Mouse (Mus musculus) midbrain, embryonic 15.5 days (tissue): Measurements from ENCODE around the gene Ttc28. TPM values are rescaled to one million over a fixed set of nuclear protein-coding genes. Genes with fewer than 3 reads are reported as not detected.

ENCODE experiments used
- ATAC-seq: fragments of 200-750 bp; cut with Nextera tagmentation; replicated peaks from 2 replicates; pipeline ENCODE4 v1.8.0; 2017; ENCODE audit warnings: moderate TSS enrichment
- H3K27ac ChIP-seq: fragments of 300-500 bp; sonication (generic); 2 replicates; pipeline ENCODE4 v1.5.1; 2015; ENCODE audit warnings: mild to moderate bottlenecking, inconsistent platforms
- H3K27me3 ChIP-seq: fragments of 300-500 bp; sonication (generic); replicated peaks from 2 replicates; pipeline ENCODE4 v1.6.1; 2015; ENCODE audit warnings: inconsistent platforms
- H3K36me3 ChIP-seq: fragments of 300-500 bp; sonication (generic); replicated peaks from 2 replicates; pipeline ENCODE4 v1.6.1; 2015; ENCODE audit warnings: inconsistent platforms
- H3K4me1 ChIP-seq: fragments of 300-500 bp; sonication (generic); 2 replicates; pipeline ENCODE4 v1.6.1; 2015; ENCODE audit warnings: inconsistent platforms
- H3K4me2 ChIP-seq: fragments of 300-500 bp; sonication (generic); 2 replicates; pipeline ENCODE4 v1.6.1; 2015; ENCODE audit warnings: inconsistent platforms, mild to moderate bottlenecking, moderate library complexity
- H3K4me3 ChIP-seq: fragments of 300-500 bp; sonication (generic); 2 replicates; pipeline ENCODE4 v1.5.1; 2015; ENCODE audit warnings: mild to moderate bottlenecking, inconsistent platforms
- H3K9ac ChIP-seq: fragments of 300-500 bp; sonication (generic); 2 replicates; pipeline ENCODE4 v1.6.1; 2015; ENCODE audit warnings: mild to moderate bottlenecking, inconsistent platforms
- H3K9me3 ChIP-seq: fragments of 300-500 bp; sonication (generic); 2 replicates; pipeline ENCODE4 v1.6.1; 2016; ENCODE audit warnings: inconsistent platforms
- WGBS: fragments of 180-500 bp; shearing (Covaris S2); methylation state at CpG from one replicate; pipeline ENCODE4 v1.1.7; 2015; ENCODE audit warnings: mixed read lengths; 5-methylcytosine and 5-hydroxymethylcytosine counted together
- polyA plus RNA-seq: library from polyadenylated mRNA; unstranded; fragments of >200 nt; fragmentation: Nextera tagmentation; extraction: Ambion mirVana; gene quantifications from 2 replicates; pipeline ENCODE4 v1.2.1, GENCODE M21; 2015

The Ttc28 gene
- polyA plus RNA-seq, 1 experiment from 2014 or later: 23.8 TPM

DNA sequence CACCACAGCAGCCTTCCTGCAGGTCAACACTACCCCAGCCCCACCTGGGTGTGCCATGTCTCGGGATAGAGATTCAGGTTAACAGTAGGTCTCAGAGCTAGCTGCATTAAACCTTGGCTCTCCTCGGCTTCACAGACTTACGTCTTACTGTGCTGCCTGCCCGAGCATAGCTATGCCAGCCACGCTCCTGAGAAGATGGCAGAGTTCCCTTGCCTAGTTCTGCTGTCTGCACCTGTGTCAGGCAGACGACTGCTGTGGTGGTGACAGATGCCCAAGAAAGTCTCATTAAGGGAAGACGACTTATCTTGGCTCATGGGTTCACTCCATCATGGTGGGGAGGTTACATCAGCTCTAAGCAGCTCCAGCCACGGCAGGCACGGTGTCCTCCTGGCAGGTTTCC is 278.7 kb downstream of the Ttc28 start:
- Histone ChIP-seq H3K4me3 (no peak overlapping the region), H3K36me3 (no peaks in the 10 kb centered on the region), H3K9me3 (no peaks in the 10 kb centered on the region), H3K4me2 (no peak overlapping the region), H3K9ac (no peak overlapping the region), H3K27ac (no peak overlapping the region), H3K27me3 (no peaks in the 10 kb centered on the region), H3K4me1 (peaks cover 74% of the 10 kb centered on the region)
- ATAC-seq: no peak
- WGBS: 86% methylated on average over 9 of the region's 9 CpGs

DNA sequence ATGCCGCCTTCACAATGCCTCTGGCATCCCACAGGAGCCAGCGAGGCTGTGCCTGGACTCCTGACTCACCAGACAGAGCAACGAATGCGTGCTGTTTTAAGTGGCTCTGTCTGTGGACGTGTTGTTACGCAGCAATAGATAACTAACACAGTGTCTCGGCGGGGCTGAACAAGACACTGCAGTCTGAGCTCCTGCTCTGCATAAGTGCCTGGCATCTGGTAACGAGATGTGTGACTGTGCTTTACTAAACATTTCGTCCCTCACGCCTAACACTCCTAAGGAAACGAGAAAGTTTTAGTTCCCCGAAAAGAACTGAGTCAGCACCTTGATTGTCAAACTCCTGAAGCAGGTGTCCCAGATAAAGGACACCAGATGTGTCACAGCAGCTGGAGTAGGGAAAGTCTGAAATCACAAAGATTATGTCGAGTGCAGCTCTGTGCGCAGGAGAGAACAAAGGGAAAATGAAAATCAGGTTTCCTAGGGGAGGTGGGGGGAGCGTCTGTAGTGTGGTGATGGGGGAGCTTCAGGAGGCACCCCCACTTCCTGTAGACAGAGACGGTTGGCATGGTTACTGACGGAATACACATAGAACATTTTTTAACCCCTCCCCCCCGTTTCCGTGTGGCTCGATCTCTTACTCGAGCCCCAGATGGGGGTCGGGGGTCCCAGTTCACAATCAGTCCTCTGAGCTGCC is 280.2 kb downstream of the Ttc28 start:
- H3K9me3 ChIP-seq: no peaks in the 10 kb centered on the region
- peak overlapping the region; percentile 67 for H3K27ac ChIP-seq
- no peaks in the 10 kb centered on the region for H3K27me3 ChIP-seq
- peaks cover 76% of the 10 kb centered on the region for H3K4me1 ChIP-seq
- H3K9ac ChIP-seq: no peak overlapping the region; the same call in 1 of the 2 replicates
- no peaks in the 10 kb centered on the region for H3K36me3 ChIP-seq
- ATAC-seq: 0 out of 2 replicates have a peak, but pooled peaks have one; percentile 15
- H3K4me2 ChIP-seq: peak overlapping the region; percentile 25
- WGBS: 17% methylated on average over 23 of the region's 23 CpGs
- no peak overlapping the region for H3K4me3 ChIP-seq

DNA sequence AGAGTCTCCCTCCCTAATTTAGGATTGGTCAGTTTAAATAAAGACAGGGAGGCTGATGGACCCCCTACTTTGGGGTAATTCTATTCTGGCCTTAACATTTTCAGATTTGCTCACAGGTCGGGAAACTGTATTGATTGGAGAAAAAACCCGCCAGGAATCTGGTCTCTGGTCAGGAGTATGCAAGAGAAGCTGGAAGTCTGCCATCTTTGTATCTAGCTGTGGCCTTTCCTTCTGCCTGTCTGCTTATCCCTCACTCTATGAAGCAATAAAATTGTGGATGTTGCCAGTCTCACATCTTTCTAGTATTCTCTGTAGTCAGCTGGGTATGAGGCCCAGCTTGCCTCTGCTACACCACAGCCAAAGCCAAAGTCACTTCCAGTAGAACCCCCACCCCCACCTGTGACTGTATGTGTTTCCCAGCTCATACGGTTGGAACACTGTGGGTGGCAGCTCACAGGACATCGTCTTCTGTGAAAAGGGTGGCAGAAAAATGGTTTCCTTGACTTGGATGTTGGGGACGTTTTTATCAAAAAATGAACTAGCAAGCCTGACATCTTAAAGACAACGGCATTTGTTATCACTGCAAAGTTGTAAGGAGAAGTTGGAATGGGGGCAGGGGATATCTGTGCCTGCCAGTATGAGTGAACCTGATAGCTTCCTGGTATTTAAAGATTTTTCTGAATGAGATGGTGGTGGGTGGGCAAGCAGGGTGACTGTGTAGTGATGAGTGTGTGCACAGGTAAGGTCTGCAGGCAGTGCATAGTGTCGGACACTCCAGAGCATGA is 281.7 kb downstream of the Ttc28 start:
- Histone ChIP-seq H3K4me1 (peaks cover 74% of the 10 kb centered on the region), H3K9me3 (no peaks in the 10 kb centered on the region), H3K27ac (no peak overlapping the region), H3K9ac (no peak overlapping the region), H3K27me3 (no peaks in the 10 kb centered on the region), H3K4me2 (no peak overlapping the region), H3K36me3 (no peaks in the 10 kb centered on the region), H3K4me3 (no peak overlapping the region)
- WGBS: 76% methylated on average over 7 of the region's 7 CpGs
- no peak for ATAC-seq

DNA sequence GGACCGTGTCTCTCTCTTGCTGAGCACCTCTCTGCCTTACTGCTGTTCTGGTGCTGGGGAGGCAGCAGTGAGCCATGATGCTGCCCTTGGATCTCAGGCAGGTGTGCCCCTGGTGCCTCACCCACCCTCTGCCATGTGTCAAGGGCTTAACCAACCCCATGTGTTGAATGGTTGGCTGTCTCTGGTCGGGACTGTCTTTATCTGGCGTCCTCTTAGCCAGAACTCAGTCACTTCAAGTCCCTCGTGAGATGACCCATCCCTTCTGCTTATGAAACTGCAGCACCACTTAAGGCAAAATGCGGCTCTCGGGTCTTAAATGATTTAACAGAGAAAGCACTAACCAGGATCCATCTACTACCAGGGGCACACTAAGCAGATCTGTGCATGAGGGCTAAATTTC is 283.3 kb downstream of the Ttc28 start:
- no peaks in the 10 kb centered on the region for H3K36me3 ChIP-seq
- H3K9me3 ChIP-seq: no peaks in the 10 kb centered on the region
- H3K4me2 ChIP-seq: no peak overlapping the region
- H3K9ac ChIP-seq: no peak overlapping the region; the same call in 1 of the 2 replicates
- no peak for ATAC-seq
- H3K27me3 ChIP-seq: no peaks in the 10 kb centered on the region
- peak overlapping the region; percentile 69 for H3K27ac ChIP-seq
- H3K4me1 ChIP-seq: peaks cover 65% of the 10 kb centered on the region
- H3K4me3 ChIP-seq: no peak overlapping the region
- WGBS: 31% methylated on average over 6 of the region's 6 CpGs

DNA sequence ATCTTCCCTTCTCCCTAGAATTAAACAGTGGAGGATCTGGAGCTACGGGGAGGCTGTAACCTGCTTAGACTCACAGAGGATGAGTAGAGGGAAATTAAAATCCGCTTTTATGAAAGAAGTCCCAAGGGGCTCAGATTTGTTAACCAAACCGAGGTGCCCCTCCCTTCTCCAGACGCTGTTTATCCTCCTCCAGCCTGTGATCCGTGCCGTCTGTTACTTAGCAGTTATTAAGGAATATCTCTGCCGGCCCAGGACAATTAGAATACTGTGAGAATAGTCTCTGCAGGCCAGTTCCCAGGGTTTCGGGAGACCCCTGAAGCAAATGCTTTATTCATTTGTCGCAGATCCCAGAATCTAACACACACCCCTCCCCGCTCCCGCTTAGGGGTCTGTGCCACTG is 283.8 kb downstream of the Ttc28 start:
- ATAC-seq: peak; percentile 29; the same call in 1 of the 2 replicates
- WGBS: 16% methylated on average over 11 of the region's 11 CpGs
- Histone ChIP-seq H3K4me2 (peak overlapping the region; percentile 28), H3K9ac (0 out of 2 replicates have a peak overlapping the region, but pooled peaks have one; percentile 1), H3K27me3 (no peaks in the 10 kb centered on the region), H3K36me3 (no peaks in the 10 kb centered on the region), H3K27ac (peak overlapping the region; percentile 69), H3K9me3 (no peaks in the 10 kb centered on the region), H3K4me3 (no peak overlapping the region), H3K4me1 (peaks cover 66% of the 10 kb centered on the region)

DNA sequence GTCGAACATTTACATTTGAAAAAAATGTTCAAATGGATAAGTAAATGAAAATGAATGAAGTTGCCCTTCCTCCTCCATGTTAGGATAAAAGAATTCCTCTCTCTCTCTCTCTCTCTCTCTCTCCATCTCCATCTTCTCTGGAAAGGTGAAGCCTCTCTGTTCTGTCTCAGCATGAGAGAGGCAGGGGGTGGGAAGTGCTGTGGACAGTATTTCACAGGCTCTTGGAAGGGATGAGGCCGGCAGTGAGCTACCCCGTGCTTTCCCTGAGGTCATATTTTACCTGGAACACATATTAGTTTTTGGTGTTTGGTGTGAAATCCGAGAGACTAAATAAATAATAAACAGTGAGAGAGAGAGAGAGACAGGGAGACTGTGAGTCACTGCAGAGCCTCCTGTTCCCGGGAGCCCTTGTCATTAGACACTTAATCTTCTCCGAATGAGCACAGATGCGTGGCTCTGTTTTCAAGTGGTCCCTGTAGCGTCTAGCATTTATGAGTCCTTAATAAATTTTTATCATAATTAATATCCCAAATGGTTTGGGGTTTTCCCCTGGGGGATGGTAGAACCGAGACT is 284.8 kb downstream of the Ttc28 start:
- no peaks in the 10 kb centered on the region for H3K36me3 ChIP-seq
- H3K9me3 ChIP-seq: no peaks in the 10 kb centered on the region
- 15% methylated on average over 9 of the region's 9 CpGs for WGBS
- no peak overlapping the region for H3K4me2 ChIP-seq
- no peak for ATAC-seq
- no peak overlapping the region for H3K9ac ChIP-seq
- peaks cover 65% of the 10 kb centered on the region for H3K4me1 ChIP-seq
- no peak overlapping the region for H3K4me3 ChIP-seq
- peak overlapping the region; percentile 69 for H3K27ac ChIP-seq
- H3K27me3 ChIP-seq: no peaks in the 10 kb centered on the region

DNA sequence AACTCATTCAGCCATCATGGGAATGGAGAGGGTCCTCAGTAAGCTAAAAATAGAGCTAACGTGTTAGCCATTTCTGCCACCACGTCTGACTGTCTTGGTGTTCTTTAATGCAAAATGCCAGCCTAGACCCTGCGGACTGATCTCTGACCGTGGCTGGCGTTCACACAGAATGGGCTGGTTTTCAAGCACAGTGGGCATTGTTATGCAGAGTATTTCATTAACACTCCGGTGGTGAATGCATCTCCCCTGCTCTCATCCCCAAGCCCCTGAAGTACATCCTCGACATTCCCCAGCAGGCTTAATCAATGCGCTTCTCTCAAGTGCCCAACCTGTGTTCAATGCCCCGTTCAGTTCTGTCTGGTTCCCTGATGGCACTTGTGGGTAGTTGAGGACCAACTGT is 290.8 kb downstream of the Ttc28 start:
- WGBS: 10% methylated on average over 9 of the region's 9 CpGs
- peak; percentile 34; the same call in 1 of the 2 replicates for ATAC-seq

DNA sequence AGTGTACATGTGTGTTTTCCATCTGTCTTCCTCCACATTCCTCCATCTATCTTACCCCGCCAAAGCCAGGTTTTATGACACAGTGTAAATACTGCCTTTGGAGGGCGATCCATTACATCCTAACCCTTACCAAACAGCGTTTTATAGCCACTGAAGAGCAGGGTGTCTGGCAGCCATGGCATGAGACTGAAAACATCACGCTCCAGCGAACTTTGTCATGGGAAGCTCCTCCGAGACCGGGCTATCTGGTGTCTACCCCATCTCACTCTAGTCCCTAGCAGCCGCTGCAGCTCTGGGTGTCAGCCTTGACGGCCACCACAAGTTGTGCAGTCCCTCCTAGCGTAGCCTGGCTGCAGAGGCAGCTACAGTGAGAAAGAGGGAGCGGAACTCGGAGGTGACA is 295.8 kb downstream of the Ttc28 start:
- Histone ChIP-seq H3K9me3 (no peaks in the 10 kb centered on the region), H3K4me2 (no peak overlapping the region), H3K9ac (no peak overlapping the region), H3K4me1 (peaks cover 46% of the 10 kb centered on the region), H3K4me3 (no peak overlapping the region), H3K27me3 (no peaks in the 10 kb centered on the region), H3K36me3 (no peaks in the 10 kb centered on the region), H3K27ac (peak overlapping the region; percentile 34; the same call in 1 of the 2 replicates)
- 70% methylated on average over 12 of the region's 12 CpGs for WGBS
- no peak for ATAC-seq

More for the DNA sequence above, 290.8 kb downstream of the Ttc28 start:
- Histone ChIP-seq H3K9me3 (no peaks in the 10 kb centered on the region), H3K4me1 (peaks cover 25% of the 10 kb centered on the region), H3K36me3 (no peaks in the 10 kb centered on the region), H3K9ac (no peak overlapping the region), H3K4me3 (no peak overlapping the region), H3K4me2 (no peak overlapping the region), H3K27ac (peak overlapping the region; percentile 53; the same call in 1 of the 2 replicates), H3K27me3 (no peaks in the 10 kb centered on the region)

DNA sequence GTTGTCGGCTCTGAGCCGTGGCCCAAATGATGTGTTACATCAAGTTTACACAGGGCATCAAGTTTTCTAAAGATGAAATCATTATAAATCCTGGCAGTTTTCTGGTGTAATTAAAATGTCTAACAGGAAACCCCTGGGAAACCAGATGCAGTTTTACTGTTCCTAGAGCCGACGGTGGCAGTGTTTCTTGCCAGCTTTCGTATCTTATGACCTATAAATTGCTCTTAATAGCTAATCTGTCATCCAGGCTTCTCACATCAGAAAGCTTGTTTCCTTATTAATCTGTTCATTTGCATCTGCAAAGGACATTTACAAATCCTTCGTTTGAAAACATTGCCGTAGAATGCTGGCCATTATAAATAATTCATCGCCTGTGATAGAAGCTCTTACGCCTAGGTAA is 296.2 kb downstream of the Ttc28 start:
- ATAC-seq: no peak
- Histone ChIP-seq H3K36me3 (no peaks in the 10 kb centered on the region), H3K4me1 (peaks cover 47% of the 10 kb centered on the region), H3K9me3 (no peaks in the 10 kb centered on the region), H3K27me3 (no peaks in the 10 kb centered on the region), H3K9ac (no peak overlapping the region), H3K27ac (peak overlapping the region; percentile 34; the same call in 1 of the 2 replicates), H3K4me3 (no peak overlapping the region), H3K4me2 (no peak overlapping the region)
- WGBS: 31% methylated on average over 9 of the region's 9 CpGs

DNA sequence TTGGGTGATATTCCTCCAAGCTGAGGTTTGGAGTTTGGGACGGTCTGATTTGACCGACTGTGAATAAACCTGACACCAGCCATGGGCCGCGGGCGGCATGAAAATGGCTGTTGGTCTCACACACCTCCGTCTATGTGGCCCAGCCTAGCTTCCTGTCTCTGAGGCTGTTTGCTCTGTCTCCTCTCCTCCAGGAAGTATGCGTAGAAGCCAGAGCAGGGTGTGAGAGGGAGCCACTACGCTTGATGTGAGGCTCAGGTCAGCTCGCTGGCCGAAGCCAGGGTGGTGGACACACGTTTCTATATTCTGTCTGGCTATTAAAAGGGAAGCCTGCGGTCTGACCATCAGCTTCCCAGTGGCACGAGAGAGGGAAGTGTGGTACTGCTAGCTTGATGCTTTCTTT is 296.8 kb downstream of the Ttc28 start:
- 83% methylated on average over 13 of the region's 13 CpGs for WGBS

DNA sequence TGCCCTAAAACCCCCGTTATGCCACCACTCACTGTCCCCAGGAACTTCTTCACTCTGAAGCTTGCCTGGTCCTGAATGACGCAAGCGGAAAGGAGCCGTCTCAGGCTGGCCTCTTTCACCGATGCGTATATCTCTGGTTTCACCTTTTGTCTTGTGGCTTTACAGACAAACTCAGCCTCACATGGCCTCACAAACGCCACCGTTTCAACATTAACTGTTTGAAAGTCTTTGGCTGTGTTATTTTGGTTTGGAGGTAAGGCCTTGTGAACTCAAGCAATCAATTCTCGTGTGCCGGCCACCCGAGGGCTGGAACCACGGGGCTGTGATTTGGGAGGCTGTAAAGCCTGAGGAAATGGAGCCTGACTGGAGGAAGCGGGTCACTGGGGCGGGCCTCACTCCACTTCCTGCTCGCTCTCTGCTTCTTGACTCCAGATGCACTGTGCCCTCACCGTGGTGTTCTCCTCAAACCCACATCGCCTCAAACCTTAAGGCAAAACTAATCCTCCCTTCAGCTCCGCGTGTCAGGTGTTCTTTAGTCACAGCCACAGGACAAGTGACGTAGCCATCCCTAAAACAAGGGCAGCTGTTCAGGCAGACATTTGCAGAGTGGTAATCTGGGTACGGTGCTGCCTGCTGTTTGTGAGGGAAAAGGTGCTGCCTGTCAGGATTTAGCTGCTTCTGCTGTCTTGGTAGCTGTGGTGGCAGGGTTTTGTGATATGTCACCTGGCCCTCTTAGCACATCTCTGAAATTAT is 298.9 kb downstream of the Ttc28 start:
- Histone ChIP-seq H3K36me3 (no peaks in the 10 kb centered on the region), H3K9ac (no peak overlapping the region), H3K4me2 (no peak overlapping the region), H3K4me3 (no peak overlapping the region), H3K27ac (peak overlapping the region; percentile 77), H3K4me1 (peaks cover 68% of the 10 kb centered on the region), H3K9me3 (no peaks in the 10 kb centered on the region), H3K27me3 (no peaks in the 10 kb centered on the region)
- WGBS: 56% methylated on average over 21 of the region's 21 CpGs
- ATAC-seq: no peak

More for the DNA sequence above, 296.8 kb downstream of the Ttc28 start:
- Histone ChIP-seq H3K27me3 (no peaks in the 10 kb centered on the region), H3K27ac (0 out of 2 replicates have a peak overlapping the region, but pooled peaks have one; percentile 34), H3K9ac (no peak overlapping the region), H3K36me3 (no peaks in the 10 kb centered on the region), H3K4me3 (no peak overlapping the region), H3K4me1 (peaks cover 53% of the 10 kb centered on the region), H3K4me2 (no peak overlapping the region), H3K9me3 (no peaks in the 10 kb centered on the region)
- no peak for ATAC-seq

DNA sequence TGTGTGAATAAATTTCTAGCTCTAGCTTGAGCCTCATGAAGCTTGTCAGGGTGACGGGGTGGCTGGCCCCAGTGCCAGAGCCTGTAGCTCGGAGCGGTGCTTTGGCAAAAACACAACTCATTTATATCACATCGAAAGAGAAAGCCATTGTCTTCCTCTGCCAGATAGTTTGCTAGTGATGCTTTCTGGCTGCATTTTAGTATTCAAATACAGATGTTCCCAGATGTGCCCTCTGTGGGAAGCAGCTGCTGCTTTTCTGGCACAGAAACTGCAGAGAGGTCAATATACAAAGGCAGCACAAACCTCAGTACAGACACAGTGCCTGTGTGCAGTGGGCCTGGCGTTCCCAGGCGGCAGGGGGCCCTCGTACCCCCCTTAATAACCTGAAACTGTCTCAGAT is 300.0 kb downstream of the Ttc28 start:
- Histone ChIP-seq H3K9me3 (no peaks in the 10 kb centered on the region), H3K4me2 (no peak overlapping the region), H3K36me3 (no peaks in the 10 kb centered on the region), H3K27ac (peak overlapping the region; percentile 77), H3K9ac (no peak overlapping the region), H3K4me3 (no peak overlapping the region), H3K4me1 (peaks cover 68% of the 10 kb centered on the region), H3K27me3 (no peaks in the 10 kb centered on the region)
- no peak for ATAC-seq
- WGBS: 38% methylated on average over 7 of the region's 7 CpGs
